Mouse (Mus musculus): ENCODE measurements around the gene Ppox.
"Not testable (repeated sequence)": the region's sequence is repeated elsewhere in the genome, so short reads cannot be mapped to it uniquely, and the experiment has no call there.

Gene Ppox

DNA sequence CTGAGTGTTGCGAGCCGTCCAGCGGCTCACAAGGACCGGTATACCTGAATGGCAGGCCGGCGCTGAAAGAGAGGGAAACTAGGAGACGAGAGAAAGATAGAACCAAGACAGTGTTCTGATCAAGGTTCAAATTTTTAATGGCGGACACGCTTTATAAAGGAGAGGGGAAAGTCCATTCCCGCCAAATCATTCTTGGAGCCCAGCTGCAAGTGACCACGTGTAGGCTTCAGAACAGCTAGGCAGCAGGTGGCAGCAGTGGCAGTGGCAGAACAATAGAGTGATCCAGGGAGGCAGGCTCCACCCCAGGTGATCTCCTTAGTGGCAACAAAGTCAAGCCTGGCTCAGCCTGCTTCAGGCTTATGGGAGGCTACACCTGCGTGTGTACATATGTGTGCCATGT lies 39.0 kb downstream of the Ppox start:
- DNase-seq (ENCODE audit: low spot score) = not testable (repeated sequence)

DNA sequence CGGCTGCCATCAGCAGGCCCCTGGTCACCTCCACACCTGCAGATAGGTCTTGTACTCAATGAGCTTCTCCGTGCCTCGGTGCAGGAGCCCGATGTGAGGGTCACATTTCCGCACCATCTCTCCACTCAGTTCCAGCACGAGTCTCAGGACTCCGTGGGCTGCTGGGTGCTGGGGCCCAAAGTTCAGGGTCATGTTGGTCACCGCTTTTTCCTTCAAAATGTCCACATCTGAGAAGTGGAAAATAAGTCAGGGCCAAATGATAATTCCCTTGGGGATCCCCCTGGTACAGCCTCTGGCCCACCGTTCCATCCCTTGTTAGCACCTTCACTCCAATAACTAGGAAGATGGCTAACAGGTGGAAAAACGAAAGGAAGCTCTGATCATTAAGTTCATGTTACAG lies 40.1 kb downstream of the Ppox start:
- no peak for DNase-seq (ENCODE audit: low spot score)

DNA sequence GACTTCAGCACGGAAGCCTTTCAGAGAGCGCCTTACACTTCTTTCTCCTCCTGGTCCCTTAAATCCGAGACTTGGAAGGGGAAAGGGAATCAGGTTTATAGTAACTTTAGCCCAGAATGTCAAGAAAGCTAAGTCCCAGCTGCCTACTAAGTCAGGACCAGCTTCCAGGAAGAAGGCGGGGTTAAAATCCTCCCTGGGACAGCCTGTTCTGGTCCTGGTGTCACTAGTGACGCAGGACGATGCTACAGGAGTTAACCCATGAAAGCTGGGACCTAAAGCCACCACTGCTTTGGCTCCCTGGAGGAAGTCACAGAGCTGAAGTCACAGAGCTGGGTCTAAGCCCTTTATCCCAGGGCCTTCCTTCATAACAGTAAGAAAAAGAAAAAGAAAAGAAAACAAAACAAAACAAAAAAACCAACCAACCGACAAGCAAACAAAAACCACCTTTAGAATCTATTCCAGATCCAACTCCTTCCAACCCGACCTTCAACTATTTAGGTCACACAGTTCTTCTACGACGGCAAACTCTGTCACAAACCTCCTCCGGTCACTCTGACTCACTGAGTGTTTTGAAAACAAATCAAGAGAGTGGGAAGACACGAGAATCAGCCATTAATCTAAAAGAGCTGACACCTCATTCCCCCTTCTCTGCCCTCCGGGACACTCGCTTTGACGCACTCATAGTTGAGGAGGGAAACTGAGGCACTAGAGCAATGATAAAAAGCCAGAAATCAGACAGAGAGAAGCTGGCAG lies 40.8 kb downstream of the Ppox start:
- DNase-seq (ENCODE audit: low spot score) = no peak

DNA sequence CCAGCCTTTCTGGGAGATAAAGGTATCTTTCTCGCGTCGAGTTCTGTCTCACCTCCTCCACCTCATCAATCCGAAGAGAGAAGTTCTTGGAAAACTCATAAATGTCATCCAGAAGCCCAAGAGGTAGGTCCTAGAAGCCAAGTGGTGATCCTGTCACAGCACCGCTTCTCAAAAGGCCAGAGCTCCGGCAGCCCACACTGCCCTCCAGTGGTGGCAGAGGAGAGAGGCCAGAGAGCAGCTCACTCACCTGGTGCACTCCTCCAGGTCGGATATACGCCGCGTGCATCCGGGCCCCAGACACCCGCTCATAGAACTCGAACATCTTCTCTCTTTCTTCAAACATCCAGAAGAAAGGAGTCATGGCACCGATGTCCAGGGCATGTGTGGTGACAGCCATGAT lies 42.5 kb downstream of the Ppox start:
- peak; percentile 82 for DNase-seq (ENCODE audit: low spot score)

DNA sequence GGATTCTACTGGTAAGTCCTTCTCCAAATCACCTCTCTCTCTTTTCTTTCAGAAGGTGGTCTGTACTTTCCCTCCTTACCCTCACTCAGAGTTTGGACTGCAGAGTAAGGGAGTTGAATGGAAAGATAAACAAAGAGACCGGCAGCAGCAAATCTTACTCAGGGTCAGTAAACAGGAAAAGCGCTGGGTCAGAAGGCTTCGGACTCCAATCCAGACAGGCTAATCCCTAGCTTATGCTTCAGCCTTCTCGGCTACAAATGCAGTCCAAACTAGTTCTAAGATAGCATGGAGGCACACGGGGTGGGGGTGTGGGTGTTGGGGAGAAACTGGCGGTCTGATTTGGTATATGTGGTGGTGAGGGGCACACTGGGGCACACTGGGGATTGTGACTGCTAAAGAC lies 43.5 kb downstream of the Ppox start:
- DNase-seq (ENCODE audit: low spot score) = no peak

DNA sequence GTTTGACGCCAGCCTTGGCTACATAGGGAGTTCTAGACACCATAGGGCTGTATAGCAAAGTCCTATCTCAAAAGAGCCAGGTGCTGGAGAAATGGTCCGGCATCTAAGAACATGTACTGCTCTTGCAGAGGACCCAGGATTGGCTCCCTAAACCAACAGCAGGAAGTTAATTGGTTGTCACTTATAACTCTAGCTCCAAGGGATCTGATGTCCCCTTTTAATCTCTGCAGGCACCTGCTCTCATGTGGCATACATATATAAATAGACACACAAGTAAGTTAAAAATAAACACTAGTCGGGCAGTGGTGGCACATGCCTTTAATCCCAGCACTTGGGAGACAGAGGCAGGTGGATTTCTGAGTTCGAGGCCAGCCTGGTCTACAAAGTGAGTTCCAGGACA lies 45.2 kb downstream of the Ppox start:
- DNase-seq (ENCODE audit: low spot score) = no peak

DNA sequence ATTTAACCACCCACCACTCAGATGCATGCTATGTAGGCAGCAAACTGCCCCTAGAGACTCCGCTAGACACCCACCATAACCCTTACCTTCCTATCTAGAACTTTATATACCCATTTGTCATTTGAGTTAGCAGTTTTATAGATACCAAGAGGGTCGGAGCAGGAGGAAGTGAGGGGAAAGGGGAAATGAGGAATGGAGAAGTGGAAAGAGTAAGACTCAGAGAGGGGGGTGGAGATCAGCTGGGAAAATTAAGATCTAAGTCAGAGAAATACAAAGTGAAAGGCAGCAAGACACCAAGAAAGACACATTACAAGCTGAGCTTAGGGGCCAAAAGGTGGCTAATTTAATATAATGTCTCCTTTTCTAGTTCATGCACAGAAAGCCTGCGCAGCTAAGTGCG lies 46.4 kb downstream of the Ppox start:
- DNase-seq (ENCODE audit: low spot score) = no peak

DNA sequence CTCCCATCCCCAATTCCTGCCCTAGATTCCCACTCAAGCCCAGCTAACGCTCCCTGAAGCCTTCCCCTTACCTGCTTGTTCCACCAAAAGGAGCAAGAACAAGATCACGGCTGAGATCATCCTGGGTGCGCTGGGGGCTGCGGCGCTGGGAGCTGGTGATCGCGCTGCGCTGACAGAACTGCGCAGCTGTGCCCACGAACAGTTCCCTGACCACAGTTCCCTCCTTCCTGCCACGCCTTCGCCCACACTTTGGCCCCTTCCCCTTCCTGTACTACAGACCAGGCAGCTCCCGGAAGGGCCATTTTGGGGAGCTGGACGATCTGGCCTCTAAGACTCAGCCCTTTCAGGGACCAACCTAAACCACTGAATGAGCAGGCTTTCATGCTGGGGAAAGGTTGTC lies 46.9 kb downstream of the Ppox start, which contains the start of gene Fcer1g:
Gene Fcer1g (minus strand): TSS at position 240 of the 400 bp plus-strand sequence.
- no peak for DNase-seq (ENCODE audit: low spot score)

DNA sequence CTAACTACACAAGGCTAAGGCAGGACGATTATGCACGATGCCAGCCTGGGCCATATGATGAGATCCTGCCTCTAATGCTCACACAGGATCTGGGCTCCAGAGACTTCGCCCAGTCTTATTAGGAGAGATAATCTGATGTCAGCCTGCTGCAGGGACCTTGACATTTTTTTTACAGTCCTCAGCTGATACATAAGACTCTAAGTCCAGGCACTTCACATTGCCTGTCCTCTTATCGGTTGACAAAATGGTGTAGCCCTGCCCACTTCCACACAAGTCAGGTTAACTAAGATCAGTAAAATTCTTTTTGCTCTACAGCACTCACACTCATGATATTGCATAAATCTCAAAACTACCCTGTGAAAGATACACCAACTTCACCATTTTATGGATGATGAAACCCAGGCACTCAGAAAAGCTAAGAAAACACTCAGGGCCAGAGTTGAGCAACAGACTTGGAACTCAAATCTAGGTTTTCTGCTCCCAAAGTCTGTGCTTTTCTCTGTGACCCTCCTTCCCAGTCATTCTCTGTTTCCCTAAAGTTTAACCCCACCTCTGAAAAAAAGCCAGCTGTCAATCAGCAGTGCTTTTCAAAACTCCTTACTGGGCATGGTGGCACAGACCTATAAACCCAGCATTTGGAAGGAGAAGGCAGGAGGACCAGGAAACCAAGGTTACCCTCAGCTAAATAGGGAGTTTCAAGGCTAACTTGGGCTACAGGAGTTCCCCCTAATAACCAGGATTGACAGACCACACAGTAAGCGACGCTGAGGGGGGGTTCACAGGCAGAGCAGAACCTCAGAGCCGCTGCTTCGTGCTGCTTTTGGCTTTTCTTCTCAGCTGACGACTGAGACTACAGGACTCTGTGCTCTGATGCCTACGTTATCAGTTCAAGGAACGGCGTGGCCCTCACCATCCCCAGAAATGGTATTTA lies 47.9 kb downstream of the Ppox start:
- no peak for DNase-seq (ENCODE audit: low spot score)

DNA sequence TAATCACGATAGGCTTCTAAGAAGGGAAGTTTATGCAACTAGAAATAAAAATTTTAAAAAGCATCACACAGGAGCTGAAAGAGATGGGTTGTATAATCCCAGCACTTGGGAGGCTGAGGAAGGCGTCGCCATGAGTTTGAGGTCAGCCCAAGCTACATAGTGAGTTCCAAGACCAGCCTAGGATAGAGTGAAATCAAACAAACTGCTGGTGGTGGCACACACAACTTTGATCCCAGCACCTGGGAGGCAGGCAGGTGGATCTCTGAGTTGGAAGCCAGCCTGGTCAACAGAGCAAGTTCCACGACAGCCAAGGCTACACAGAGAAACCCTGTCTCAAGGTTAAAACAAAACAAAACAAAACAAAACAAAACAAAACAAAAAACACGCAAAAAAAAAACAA lies 48.6 kb downstream of the Ppox start:
- DNase-seq (ENCODE audit: low spot score) = no peak

DNA sequence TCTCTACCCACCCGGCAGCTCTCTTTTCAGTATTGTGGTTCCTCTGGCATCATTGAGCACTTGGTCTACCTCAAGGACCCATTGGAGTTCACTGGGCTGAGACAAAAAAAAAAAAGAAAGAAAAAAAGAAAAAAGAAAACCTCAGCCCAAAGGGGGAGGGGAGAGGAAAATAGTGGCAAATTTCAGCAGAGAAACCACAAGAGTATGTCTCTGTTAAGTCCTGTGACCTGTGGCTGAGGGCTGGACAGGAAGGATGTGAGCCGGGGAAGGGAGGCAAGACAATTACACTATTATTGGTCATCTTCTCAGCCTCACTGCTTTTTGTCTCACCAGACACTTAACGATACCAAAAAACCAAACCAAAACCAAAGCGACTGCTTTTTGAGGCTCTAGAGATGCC lies 49.1 kb downstream of the Ppox start:
- DNase-seq (ENCODE audit: low spot score) = no peak

DNA sequence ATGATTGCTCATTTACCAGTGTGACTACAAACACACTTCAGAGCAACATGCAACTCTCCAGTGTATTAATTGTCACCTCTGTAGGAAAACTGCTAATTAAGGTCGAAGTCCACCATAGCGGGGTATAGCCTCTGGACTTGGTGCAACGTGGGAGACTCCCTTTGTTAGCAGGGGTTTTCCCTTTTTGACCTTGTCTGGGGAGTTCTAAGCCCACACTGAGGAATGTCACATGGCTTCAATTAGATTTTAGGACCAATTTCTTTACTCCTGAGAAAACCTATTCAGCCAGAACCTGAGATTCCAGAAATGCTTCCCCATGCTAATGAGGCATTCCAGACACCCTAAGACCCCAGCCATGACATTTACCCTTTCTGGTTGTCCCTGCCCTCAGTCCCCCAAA lies 50.8 kb downstream of the Ppox start:
- no peak for DNase-seq (ENCODE audit: low spot score)

DNA sequence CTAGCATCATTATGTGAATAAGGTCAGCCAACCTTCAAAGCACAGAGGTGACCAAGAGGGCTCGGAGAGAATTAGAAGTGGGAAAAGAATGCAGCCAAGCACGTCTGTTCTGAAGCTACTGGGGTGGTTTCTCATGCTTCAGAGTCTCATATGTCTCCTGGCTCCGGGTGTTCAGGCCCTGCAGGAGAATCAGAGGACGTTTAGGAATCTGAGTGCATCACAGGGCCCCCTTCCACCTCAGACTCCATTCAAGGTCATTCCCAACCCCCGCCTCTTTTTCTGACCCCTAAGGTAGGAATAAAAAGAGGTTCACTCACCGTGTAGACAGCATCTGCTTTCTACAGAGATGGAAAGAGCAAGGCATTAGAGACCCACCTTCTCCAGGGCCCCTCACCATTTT lies 51.2 kb downstream of the Ppox start:
- no peak for DNase-seq (ENCODE audit: low spot score)

DNA sequence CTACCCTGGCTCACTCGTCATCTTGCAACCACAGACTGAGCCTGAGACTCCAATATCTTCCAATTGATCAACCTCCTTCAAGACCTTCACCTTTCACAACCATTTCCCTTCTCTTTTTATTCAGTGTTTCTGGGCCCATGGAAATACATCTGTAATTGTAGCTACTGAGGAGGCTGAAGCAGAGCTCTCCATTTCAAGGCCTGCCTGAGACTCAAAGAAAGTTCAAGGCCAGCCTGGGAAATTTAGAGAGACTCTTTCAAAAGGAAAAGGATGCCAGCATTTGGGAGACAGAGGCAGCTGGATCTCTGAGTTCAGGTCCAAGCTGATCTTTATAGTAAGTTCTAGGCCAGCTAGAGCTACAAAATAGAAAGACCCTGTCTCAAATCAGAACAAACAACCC lies 53.1 kb downstream of the Ppox start:
- DNase-seq (ENCODE audit: low spot score) = no peak

DNA sequence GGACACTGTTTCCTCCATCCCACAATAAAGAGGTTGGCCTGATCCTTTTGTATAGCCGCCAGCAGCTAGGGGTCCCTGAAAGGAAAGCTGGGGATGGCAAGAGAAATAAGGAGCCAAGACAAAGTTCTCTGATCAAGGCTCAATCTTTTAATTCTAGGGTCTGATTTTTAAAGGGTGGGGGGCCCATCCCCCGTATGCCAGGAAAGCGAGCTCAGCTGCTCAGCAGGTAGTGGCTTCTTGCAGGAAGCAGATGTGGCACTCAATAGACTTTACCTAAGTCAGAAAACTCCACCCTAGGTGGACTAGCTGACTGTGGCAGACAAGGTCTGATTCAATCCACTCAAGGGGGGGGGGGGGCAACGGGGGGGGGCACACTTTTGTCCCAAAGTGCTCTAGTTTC lies 54.2 kb downstream of the Ppox start:
- no peak for DNase-seq (ENCODE audit: low spot score)

Measured in testis, postnatal 10 days (tissue).